Mouse (Mus musculus) large intestine, adult 2 months (tissue): ENCODE measurements around the gene Stpg4. TPM values are rescaled to one million over a fixed set of nuclear protein-coding genes. Genes with fewer than 3 reads are reported as not detected.

Experiments used
- DNase-seq: peaks from one replicate; pipeline ENCODE4 v3.0.0-alpha.2; 2012; ENCODE audit warnings: low read depth, low spot score
- WGBS: fragments of 180-500 bp; shearing (Covaris S2); methylation state at CpG from one replicate; pipeline ENCODE4 v1.1.7; 2018; 5-methylcytosine and 5-hydroxymethylcytosine counted together
- polyA plus RNA-seq: library from polyadenylated mRNA; depleted of rRNA; stranded (reverse); fragments of >200 nt; gene quantifications from 2 replicates; pipeline ENCODE4 v1.2.3, GENCODE M21; 2012

The Stpg4 gene
- polyA plus RNA-seq, 1 experiment = not detected

DNA sequence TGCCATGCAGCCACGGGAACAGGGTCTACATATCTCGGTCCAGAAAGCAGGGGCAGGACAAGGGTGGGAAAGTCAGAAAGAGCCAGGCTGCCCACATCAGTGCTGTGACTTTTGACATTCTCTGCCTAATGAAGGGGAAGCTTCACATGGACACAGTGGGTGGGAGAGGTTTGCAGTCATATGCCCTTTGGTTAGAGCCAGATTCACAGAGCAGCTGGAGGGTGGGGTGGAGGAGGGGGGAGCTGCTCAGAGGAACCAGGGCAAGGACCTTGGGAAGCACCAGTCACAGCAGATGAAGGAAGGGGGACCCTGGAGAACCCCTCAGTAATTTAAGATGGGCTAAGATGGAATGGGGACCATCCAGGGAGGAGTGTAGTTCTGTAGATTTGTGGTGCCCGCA is 41.7 kb downstream of the Stpg4 start:
- 84% methylated on average over 3 of the region's 3 CpGs for WGBS
- no peak for DNase-seq

GRCm38 (mm10) chr17:87380681-87381080 is 46.9 kb downstream of the Stpg4 start:
- no peak for DNase-seq
- 76% methylated on average over 9 of the region's 9 CpGs for WGBS

GRCm38 (mm10) chr17:87379821-87380220 is 47.7 kb downstream of the Stpg4 start:
- 41% methylated on average over 10 of the region's 10 CpGs for WGBS
- DNase-seq = no peak

GRCm38 (mm10) chr17:87379160-87379624 is 48.3 kb downstream of the Stpg4 start:
- WGBS = 86% methylated on average over 11 of the region's 11 CpGs
- DNase-seq = no peak

DNA sequence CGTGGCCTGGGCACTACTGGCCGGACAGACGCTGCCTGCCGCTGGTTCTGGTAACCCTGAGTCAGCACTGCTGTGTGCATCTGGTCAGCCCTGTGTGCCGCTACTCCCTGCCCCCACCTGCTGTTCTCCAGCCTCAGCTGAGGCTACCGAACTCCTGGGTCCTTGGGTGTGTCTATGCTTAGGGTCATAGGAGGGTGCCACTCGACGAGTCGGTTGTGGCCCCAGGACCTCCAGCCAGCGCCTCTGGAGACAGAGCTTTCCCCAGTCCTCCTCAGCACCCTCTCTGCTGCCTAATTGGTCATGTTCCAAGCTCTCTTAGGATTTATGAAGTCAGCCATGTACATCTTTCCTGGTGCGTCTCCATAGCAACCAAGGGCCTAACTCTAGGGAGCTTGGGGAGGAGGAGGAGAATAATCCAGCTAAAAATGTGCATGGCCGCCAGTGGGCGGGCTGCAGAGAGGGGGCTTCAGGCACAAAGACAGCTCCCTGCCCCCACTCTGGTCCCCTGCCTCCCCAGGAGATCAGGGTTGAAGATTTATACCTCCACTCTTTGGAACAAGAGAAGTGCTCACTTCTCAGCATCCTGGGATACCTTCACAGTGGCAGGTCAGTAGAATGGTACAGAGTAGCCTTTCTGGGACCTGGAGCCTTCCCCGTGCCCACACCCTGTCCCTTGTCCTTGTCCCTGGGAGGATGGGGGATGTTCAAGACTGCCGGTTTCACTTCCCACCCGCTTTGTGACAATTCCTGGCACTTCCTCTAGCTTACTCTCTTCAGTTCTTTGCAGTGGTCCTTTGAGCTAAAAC is 49.0 kb downstream of the Stpg4 start:
- DNase-seq = no peak
- 71% methylated on average over 16 of the region's 16 CpGs for WGBS

GRCm38 (mm10) chr17:87377536-87377935 is 50.0 kb downstream of the Stpg4 start:
- DNase-seq = peak; percentile 39
- WGBS = 24% methylated on average over 6 of the region's 6 CpGs

DNA sequence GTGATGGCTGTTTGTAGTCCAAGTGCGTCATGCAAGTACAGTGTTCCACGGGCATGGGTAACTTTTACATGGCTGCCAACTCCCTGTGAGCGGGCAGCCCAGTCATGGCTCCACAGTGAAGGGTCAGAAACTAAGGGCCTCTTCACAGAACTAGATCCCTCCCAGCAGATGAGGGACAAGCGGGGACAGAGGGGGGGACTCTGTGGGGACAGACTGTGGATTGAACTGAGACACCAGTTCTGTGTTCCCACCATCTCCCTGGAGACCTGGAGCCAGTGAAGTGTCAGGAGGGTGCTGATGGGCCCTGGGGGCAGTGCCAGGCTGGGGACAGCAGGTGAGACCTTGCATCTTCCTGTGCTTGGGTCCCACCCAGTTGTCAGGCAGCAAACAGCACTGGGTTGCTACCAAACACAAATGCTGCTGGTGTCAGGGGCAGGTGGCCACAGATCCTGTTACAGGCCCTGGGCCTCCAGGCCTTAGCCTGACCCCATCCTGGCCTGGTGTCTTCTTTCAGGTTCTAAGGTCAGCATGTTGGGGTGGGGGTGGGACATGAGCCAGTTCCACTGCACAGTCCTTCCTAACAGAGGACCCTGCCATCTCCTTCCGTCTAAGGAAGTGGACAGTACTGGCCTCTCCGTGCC is 50.6 kb downstream of the Stpg4 start:
- WGBS = 74% methylated on average over 6 of the region's 6 CpGs
- no peak for DNase-seq

DNA sequence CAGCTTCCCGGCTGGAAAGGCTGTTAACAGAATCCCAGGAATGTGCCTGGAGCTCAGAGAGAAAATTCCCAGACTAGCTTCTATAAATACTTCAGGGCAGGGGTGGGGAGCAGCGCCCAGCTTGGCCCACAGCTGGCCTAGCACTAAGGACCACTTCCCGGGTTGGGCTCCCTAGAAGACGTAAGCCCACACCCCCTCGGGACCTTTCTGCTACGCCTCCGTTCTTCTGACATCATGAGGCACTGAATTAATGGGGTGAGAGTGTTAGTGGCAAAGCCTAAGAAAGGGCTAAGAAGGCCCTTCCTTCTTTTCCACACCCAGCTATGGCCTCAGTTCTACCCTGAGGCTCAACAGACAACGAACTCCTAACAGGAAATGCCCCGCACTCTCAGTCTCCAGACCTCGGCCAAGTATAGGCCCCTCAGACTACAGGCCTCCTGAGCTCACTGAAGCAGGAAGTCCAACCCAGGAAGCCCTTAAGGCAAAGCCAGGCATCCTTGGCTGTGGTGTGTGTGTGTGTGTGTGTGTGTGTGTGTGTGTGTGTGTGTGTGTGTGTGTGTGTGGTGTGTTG is 51.5 kb downstream of the Stpg4 start:
- 54% methylated on average over 10 of the region's 10 CpGs for WGBS
- DNase-seq = no peak

DNA sequence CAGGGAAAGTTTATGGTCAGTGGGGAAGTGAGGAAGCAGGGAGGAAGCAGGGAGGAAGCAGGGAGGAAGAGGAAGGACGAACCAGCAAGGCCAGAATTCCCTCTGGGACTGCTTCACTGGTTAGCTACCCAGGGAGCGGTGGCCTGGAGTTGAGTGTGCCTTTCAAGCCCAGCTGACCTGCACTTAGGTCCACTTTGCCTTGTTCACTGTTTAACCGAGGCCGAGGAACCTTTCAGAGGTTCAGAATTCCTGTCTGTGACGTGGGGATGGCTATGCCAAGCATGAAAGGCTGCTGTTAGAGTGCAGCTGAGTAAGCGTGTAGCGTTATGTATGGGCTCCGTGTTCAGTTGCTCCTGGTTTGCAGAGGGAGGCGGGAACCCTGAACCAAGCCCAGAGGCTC is 54.2 kb downstream of the Stpg4 start:
- WGBS = 94% methylated on average over 9 of the region's 9 CpGs
- no peak for DNase-seq

DNA sequence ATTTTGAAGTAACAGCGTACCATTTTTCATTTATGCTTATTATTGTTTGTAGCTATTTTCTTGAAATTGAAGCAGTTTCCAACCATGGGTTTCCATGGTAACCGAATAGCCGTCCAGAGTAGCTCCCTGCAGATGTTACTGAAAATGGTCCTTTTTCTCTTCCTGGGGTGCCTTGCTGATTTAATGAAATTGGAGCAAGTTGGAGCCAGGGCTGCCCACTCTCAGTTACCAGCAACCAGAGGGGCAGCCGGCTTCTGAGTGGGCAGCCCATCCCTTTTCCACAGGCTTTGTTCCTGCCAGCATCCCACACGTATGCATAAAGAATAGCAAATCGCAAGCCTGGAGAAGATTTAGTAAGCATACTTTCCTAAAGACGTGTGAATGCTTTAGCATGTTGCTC is 55.4 kb downstream of the Stpg4 start:
- DNase-seq = no peak
- 86% methylated on average over 7 of the region's 7 CpGs for WGBS

- WGBS = 83% methylated on average over 18 of the region's 18 CpGs
- no peak for DNase-seq
Observed at GRCm38 (mm10) chr17:87369270-87369759, 58.2 kb downstream of the Stpg4 start.

- DNase-seq = no peak
- WGBS = 96% methylated on average over 10 of the region's 10 CpGs
Observed at GRCm38 (mm10) chr17:87368481-87368880, 59.1 kb downstream of the Stpg4 start.

DNA sequence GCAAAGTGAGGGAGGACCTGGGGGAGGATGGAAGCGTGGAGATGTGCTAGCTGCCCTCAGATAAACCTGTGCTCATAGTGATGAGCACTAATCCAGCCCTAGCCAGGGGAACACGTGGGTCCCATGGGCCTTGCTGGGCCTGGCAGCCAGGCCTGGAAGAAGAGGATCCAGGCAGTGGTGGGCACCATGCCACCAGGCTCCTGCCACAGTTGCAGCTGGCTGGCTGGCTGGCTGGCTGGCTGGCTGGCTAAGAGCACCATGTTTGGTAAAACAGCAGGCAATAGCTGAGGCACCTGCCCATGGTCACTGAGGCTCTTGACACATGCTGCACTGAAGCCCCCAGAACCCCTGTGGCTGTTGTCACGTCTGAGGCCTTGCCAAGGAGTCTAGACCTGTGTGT is 59.9 kb downstream of the Stpg4 start:
- no peak for DNase-seq
- 58% methylated on average over 3 of the region's 3 CpGs for WGBS

DNA sequence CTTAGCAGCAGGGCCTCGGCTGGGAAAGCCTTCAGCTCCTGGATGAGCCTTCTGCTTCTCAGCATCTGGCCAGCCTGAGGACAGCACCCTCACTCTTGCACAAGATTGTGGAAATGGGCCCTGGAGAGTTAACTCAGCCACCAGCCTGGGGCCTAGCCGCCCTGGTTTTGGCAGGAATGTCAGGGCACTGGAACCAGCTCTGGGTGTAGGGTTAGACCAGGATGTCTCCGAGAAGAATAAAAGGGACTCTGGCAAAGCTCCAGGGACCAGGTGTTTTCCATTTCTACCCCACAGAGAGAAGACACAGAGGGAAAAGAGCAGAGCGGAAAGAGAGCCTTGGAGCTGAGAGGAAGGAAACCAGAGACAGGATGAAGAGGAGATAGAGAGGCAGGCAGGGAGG is 60.3 kb downstream of the Stpg4 start:
- 37% methylated on average over 4 of the region's 4 CpGs for WGBS
- DNase-seq = no peak

DNA sequence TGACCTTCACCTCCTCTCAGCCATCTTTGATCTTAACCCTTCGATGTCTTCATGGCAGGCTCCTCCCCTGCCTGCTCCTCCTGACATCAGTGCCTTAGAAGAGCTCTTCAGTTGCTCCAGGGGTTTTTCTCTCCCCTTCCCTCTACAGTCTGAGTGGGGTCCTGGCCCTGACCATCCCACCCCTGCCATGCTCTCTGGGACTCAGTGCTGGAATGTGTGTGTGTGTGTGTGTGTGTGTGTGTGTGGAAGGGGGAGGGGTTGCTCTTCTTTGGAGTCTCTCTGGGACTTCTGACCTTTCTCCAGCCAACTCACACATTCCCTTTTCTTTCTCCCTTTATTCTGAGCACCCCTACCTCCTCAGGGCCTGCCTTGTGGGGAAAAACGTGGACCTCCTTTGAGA is 61.0 kb downstream of the Stpg4 start:
- DNase-seq = no peak
- WGBS = 44% methylated on average over 2 of the region's 2 CpGs

- WGBS = 41% methylated on average over 8 of the region's 8 CpGs
- DNase-seq = no peak
Observed at GRCm38 (mm10) chr17:87365268-87365667, 62.3 kb downstream of the Stpg4 start.

DNA sequence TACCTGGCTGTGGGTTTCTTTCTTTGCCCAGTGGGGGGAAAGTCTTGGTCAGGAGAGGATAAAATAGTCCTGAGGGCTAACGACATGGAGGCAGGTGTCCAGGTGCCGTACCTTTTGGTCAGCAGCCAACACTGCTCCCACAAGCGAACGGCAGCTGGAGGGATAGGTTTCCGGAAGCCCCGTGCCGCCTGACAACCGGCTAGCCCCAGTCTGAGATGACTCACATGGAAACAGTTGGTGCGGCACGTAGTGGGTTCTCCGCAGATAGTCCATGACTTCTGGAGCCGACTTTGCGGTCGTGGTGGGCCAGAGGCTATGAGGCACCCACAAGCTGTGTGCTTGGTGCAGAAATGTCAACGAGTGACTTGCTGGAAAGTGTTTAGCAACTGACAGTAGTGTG is 63.4 kb downstream of the Stpg4 start:
- 37% methylated on average over 15 of the region's 15 CpGs for WGBS
- DNase-seq = no peak

DNA sequence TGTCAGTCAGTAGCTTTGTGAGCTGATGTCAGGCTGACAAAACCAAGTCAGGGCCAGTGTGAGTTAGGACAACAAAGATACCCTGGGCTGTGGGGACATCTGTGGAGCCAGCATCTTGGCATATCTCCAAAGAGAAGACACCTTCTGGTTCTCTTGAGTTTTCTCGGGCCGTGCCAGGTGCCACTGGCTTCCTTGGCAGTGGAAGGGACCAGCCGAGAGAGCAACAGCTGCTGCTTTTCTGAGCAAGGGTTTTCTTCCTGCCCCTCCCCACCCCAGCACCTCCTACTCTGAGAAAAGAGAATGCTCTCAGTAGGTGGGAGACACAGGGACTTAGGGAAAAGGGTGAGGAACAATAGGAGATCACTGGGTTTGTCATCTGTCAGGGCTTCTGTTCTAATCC is 66.4 kb downstream of the Stpg4 start:
- no peak for DNase-seq
- WGBS = 55% methylated on average over 3 of the region's 3 CpGs

- WGBS = 49% methylated on average over 9 of the region's 9 CpGs
- DNase-seq = no peak
Observed at GRCm38 (mm10) chr17:87357506-87357905, 70.0 kb downstream of the Stpg4 start.

DNA sequence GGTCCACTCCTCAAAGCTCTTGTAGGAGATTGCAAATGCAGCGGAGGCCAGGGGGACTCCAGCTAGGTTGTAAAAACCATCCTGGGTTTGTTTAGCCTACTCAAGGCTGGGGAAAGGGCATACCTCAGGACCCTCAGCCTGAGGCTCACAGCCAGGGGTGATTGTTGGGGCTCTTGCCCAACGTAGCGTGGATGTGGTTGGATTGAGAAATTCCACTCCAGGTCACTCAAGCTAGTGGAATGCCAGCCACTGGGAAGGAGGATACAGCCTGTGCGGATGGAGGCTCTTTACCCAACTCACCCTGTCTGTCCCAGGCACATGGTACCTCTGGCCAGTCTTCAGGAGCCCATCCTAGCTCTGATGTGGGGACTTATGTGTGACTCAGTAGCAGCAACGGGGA is 71.3 kb downstream of the Stpg4 start:
- DNase-seq = no peak
- WGBS = 95% methylated on average over 5 of the region's 5 CpGs

- DNase-seq = no peak
- WGBS = 88% methylated on average over 8 of the region's 8 CpGs
Observed at GRCm38 (mm10) chr17:87355456-87355855, 72.1 kb downstream of the Stpg4 start.
